Mouse (Mus musculus) limb, embryonic 11.5 days (tissue): ENCODE data around the gene Ppm1l. TPM values are rescaled to one million over a fixed set of nuclear protein-coding genes. Genes with fewer than 3 reads are reported as not detected.
A peak's percentile ranks its signal among the peaks of the same experiment; 100 is the strongest.

Experiments used
- ATAC-seq: fragments of 200-750 bp; cut with Nextera tagmentation; 2 replicates; pipeline ENCODE4 v1.8.0; 2017; ENCODE audit warnings: low read depth; ENCODE audit not compliant: insufficient number of reproducible peaks, low FRiP score, low TSS enrichment
- DNase-seq: peaks from one replicate; pipeline ENCODE4 v3.0.0-alpha.2; 2015; ENCODE audit warnings: low spot score
- H3K27ac ChIP-seq: fragments of 300-500 bp; sonication (generic); replicated peaks from 2 replicates; pipeline ENCODE4 v1.5.1; 2014; ENCODE audit warnings: low read depth, mild to moderate bottlenecking, low read length
- H3K27me3 ChIP-seq: fragments of 300-500 bp; sonication (generic); 2 replicates; pipeline ENCODE4 v1.6.1; 2014; ENCODE audit warnings: mild to moderate bottlenecking, low read length, mixed read lengths; ENCODE audit not compliant: control insufficient read depth, insufficient read depth
- H3K36me3 ChIP-seq: fragments of 300-500 bp; sonication (generic); 2 replicates; pipeline ENCODE4 v1.6.1; 2014; ENCODE audit warnings: mild to moderate bottlenecking, low read length, moderate library complexity, mixed read lengths; ENCODE audit not compliant: control insufficient read depth, insufficient read depth
- H3K4me1 ChIP-seq: fragments of 300-500 bp; sonication (generic); 2 replicates; pipeline ENCODE4 v1.6.1; 2014; ENCODE audit warnings: low read length, mixed read lengths; ENCODE audit not compliant: control insufficient read depth, insufficient read depth
- H3K4me2 ChIP-seq: fragments of 300-500 bp; sonication (generic); 2 replicates; pipeline ENCODE4 v1.6.1; 2014; ENCODE audit warnings: low read depth, mild to moderate bottlenecking, moderate library complexity; ENCODE audit not compliant: severe bottlenecking
- H3K4me3 ChIP-seq: fragments of 300-500 bp; sonication (generic); 2 replicates; pipeline ENCODE4 v1.5.1; 2014; ENCODE audit warnings: low read depth, low read length
- H3K9ac ChIP-seq: fragments of 300-500 bp; sonication (generic); 2 replicates; pipeline ENCODE4 v1.6.1; 2014; ENCODE audit warnings: mild to moderate bottlenecking, low read length
- H3K9me3 ChIP-seq: fragments of 300-500 bp; sonication (generic); 2 replicates; pipeline ENCODE4 v1.6.1; 2016; ENCODE audit warnings: low read length; ENCODE audit not compliant: control insufficient read depth
- WGBS: fragments of 180-500 bp; shearing (Covaris S2); extraction: QIAGEN DNeasy Blood & Tissue Kit; methylation state at CpG from one replicate; pipeline ENCODE4 v1.1.7; 2014; 5-methylcytosine and 5-hydroxymethylcytosine counted together
- polyA plus RNA-seq: library from polyadenylated mRNA; unstranded; fragments of >200 nt; fragmentation: Nextera tagmentation; extraction: Ambion mirVana; gene quantifications from 2 replicates; pipeline ENCODE4 v1.2.1, GENCODE M21; 2014

Ppm1l gene
- polyA plus RNA-seq, 1 experiment from 2014 or later, result 10.5 TPM

DNA sequence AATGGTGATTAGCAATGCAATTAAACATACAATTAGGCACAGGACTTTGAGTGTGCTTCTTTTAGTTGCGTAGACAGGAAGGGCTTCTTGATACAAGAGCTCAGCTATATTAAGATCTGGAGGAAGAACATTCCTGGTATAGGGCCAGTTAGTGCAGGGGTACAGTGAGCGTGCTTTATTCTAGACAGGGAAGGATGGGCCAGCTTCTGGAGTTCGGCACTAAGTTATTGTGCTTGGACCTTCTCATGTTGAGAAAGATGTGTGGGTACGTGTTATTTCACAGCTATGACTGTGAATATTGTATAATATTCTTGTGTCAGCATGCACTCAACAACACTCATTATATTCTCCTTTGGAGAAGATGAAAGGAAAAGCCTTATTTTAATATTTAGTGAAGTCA, 29.9 kb downstream of the Ppm1l start:
- H3K27me3 ChIP-seq, result no peaks in the 10 kb centered on the region
- DNase-seq (no peak), ATAC-seq (no peak)
- no peak overlapping the region for H3K27ac ChIP-seq
- H3K9me3 ChIP-seq, result no peaks in the 10 kb centered on the region
- no peak overlapping the region for H3K4me3 ChIP-seq
- H3K9ac ChIP-seq, result no peak overlapping the region
- H3K36me3 ChIP-seq, result no peaks in the 10 kb centered on the region
- no peaks in the 10 kb centered on the region for H3K4me1 ChIP-seq
- H3K4me2 ChIP-seq, result no peak overlapping the region
- 90% methylated on average over 4 of the region's 4 CpGs for WGBS

DNA sequence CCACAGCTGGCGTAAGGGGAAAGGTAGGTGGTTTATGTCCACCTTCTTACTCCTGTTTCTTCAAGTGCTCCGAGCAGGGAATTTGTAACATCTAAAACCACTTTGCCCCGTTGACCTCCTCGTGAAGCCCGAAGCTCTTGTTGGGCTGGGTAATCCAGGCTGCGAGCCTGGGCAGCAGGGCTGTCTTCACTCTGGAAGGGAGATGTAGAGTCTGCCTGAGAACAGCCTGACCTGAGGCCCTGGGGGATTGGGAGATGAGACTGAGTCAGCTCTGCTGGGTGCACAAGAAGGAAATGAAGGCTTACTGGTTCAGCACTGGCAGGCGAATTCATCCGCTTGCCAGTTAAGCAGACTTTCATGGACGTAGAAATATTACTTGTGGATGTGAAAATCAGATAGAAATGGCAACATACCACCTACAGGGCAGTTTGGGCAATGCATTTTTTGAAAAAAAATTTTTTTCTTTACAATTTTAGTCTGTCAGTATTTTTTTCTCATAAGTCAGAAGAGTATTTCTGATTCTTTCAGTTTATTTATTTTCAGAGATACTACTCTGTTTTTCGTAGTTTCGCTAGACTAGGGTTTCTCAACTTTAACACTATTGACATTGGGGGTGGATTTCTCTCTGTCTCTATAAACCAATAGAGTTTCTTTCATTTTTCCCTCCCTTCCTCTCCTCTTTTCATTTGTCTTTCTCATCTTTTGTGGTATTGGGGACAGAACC, 31.7 kb downstream of the Ppm1l start:
- no peak overlapping the region for H3K4me3 ChIP-seq

DNA sequence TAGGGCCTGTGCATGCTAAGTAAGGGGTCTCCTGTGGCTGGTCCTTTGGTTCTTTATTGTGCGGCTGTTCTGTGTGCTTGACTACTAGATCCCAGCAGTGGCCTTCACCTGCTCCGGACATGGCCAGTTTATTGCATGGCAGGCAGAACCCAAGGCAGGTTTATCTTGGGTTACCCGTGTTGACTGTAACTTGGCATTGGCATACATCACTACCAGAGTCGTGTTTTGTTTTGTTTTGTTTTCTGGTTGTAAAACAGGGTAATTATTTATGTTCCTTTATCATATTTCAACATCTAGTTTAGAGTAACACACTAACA, 32.2 kb downstream of the Ppm1l start:
- Histone ChIP-seq H3K9ac (no peak overlapping the region), H3K4me1 (no peaks in the 10 kb centered on the region), H3K36me3 (no peaks in the 10 kb centered on the region), H3K4me3 (no peak overlapping the region), H3K27me3 (no peaks in the 10 kb centered on the region), H3K9me3 (no peaks in the 10 kb centered on the region), H3K27ac (no peak overlapping the region), H3K4me2 (no peak overlapping the region)
- 84% methylated on average over 4 of the region's 4 CpGs for WGBS
- ATAC-seq, result no peak
- DNase-seq, result no peak

More for the DNA sequence above, 31.7 kb downstream of the Ppm1l start:
- H3K27ac ChIP-seq, result no peak overlapping the region
- no peak overlapping the region for H3K4me2 ChIP-seq
- WGBS, result 86% methylated on average over 11 of the region's 11 CpGs
- no peak for ATAC-seq
- H3K27me3 ChIP-seq, result no peaks in the 10 kb centered on the region
- no peak for DNase-seq
- no peaks in the 10 kb centered on the region for H3K9me3 ChIP-seq
- H3K36me3 ChIP-seq, result no peaks in the 10 kb centered on the region
- no peaks in the 10 kb centered on the region for H3K4me1 ChIP-seq
- no peak overlapping the region for H3K9ac ChIP-seq

DNA sequence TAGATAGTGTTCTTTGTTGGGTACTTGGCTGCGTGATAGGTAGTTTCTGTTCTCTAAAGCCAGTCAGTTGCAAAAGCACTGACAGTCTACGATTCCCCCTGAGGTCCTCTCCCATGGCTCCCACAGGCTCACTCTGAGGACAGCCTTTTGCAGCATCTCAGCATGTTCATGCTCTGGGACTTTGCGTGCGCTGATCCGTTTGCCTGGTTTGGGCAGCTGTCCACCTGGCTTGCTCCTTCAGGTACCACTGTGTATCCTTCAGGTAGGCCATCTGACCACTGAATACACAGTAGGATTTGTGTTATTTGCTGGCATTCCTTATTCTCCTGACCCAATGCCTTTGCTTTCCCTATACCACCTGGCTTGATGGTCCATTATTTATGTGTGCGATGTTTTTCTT, 33.3 kb downstream of the Ppm1l start:
- WGBS, result 96% methylated on average over 6 of the region's 6 CpGs
- H3K36me3 ChIP-seq, result no peaks in the 10 kb centered on the region
- no peaks in the 10 kb centered on the region for H3K27me3 ChIP-seq
- H3K9ac ChIP-seq, result no peak overlapping the region
- no peaks in the 10 kb centered on the region for H3K9me3 ChIP-seq
- H3K27ac ChIP-seq, result no peak overlapping the region
- no peaks in the 10 kb centered on the region for H3K4me1 ChIP-seq
- DNase-seq (no peak), ATAC-seq (no peak)
- H3K4me3 ChIP-seq, result no peak overlapping the region
- no peak overlapping the region for H3K4me2 ChIP-seq

DNA sequence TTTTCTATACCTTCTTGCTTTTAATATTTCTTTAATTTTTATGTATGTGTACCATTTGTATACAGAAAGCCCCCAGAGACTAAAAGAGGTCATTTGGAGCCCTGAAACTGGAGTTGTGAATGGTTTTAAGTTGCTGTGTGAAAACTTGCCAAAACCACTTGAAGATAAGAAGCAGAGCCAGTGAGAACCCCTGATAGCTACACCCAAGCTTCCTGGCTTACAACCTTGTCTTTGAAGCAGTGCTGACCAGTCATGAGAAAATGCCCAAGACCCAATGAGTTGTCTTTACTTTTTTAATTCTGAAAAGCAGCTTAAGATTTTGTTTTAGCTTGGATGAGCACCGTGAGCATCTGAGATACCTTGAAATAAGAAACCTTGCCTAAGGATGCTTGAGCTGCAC, 35.5 kb downstream of the Ppm1l start:
- WGBS, result 91% methylated on average over 1 of the region's 1 CpGs
- no peaks in the 10 kb centered on the region for H3K9me3 ChIP-seq
- DNase-seq (no peak), ATAC-seq (no peak)
- no peaks in the 10 kb centered on the region for H3K27me3 ChIP-seq
- H3K27ac ChIP-seq, result no peak overlapping the region
- H3K4me3 ChIP-seq, result no peak overlapping the region
- no peak overlapping the region for H3K9ac ChIP-seq
- no peaks in the 10 kb centered on the region for H3K36me3 ChIP-seq
- no peaks in the 10 kb centered on the region; the same call in 1 of the 2 replicates for H3K4me1 ChIP-seq
- no peak overlapping the region for H3K4me2 ChIP-seq

DNA sequence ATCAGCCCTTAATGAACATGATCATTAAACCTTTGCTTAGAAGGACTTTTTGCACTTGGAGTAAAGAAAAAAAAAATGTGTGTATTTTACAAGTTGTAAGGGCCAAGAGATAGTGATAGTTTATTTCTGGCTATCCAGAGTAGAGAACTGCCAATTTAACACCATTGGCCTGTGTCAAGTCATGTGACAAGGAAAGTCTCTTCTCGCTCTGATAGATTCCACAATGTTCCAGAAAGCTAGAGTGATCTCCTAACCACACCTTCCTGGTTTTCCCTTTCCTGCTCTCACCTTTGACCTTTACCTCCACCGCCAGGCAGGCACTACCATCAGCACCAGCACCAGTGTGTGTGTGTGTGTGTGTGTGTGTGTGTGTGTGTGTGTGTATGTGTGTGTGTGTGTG, 38.0 kb downstream of the Ppm1l start:
- Histone ChIP-seq H3K27ac (no peak overlapping the region), H3K4me1 (peaks cover 6% of the 10 kb centered on the region), H3K9me3 (no peaks in the 10 kb centered on the region), H3K4me3 (no peak overlapping the region), H3K36me3 (no peaks in the 10 kb centered on the region), H3K9ac (no peak overlapping the region), H3K27me3 (no peaks in the 10 kb centered on the region), H3K4me2 (no peak overlapping the region)
- ATAC-seq (no peak), DNase-seq (no peak)
- 79% methylated on average over 2 of the region's 2 CpGs for WGBS

DNA sequence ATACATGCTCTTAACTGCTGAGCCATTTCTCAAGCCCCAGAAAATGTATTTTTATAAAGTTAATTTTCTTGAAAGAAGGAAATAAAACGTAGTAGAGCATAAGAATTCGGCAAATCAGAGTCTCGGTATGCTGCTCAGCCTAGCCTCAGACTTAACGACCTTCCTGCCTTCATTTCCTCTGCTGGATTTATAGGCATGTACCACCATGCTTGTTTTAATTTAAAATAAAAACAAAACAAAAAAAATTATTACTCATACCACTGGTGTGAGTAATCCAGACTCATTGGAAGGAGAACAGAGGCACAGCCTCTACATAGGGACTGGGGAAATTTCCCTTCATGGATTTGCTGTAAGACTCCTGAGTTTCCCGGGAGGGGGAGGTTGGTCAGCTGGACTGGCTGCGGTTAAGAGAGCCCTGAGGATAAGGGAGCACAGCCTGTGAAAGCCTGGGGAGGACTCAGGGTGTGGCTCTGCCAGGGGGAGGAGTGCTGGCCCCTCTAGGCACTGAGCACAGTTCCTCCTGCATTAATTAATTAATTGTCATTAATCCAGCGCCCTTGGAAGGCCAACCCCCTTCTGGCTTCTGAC, 39.5 kb downstream of the Ppm1l start:
- Histone ChIP-seq H3K9me3 (no peaks in the 10 kb centered on the region), H3K4me2 (no peak overlapping the region), H3K36me3 (no peaks in the 10 kb centered on the region), H3K4me1 (peaks cover 6% of the 10 kb centered on the region), H3K9ac (no peak overlapping the region), H3K27me3 (no peaks in the 10 kb centered on the region), H3K4me3 (no peak overlapping the region), H3K27ac (no peak overlapping the region)
- WGBS, result 43% methylated on average over 7 of the region's 7 CpGs
- DNase-seq, result peak; percentile 29
- ATAC-seq, result peak; percentile 70; the same call in 1 of the 2 replicates

DNA sequence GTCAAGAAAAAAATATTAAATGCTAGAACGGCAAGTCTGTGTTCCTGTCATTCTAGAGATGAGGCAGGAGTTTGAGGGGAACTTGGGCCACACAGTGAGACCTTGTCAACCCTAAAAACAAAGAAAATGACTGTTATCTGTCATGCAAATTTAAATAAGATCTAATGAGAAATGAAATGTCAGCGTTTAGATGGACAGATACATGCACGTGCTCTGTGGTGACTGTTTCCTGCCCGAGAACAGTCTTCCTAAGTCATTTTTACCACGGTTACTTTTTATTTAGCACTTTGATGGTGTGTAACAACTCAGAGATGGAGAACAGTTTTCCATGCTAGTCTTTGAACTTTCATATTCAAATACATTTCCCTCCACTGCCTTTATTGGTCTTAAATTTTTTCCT, 40.1 kb downstream of the Ppm1l start:
- Histone ChIP-seq H3K36me3 (no peaks in the 10 kb centered on the region), H3K4me2 (no peak overlapping the region), H3K27ac (no peak overlapping the region), H3K9ac (no peak overlapping the region), H3K4me3 (no peak overlapping the region), H3K9me3 (no peaks in the 10 kb centered on the region), H3K4me1 (peaks cover 6% of the 10 kb centered on the region), H3K27me3 (no peaks in the 10 kb centered on the region)
- DNase-seq, result no peak
- ATAC-seq, result no peak
- 84% methylated on average over 5 of the region's 5 CpGs for WGBS
